In genomic region chr9:107288711-107289110, GRCm38 (mm10) we compare ENCODE assay signal across 8 mouse cellular contexts. TPM values are rescaled to one million over a fixed set of nuclear protein-coding genes. Genes with fewer than 3 reads are reported as not detected.
DNase-seq lines count a peak whose midpoint lies in the region; ATAC-seq lines count a peak whose summit lies in the region.

No protein-coding gene starts in this region.

- H3K27me3 ChIP-seq in embryonic facial prominence, embryonic 14.5 days (replicated peaks; ENCODE audit: control insufficient read depth, insufficient read depth, low read length) = no peaks in the 10 kb centered on the region
- H3K27me3 ChIP-seq in splenic B cell, adult 2 months (ENCODE audit: control insufficient read depth, insufficient read depth, low read length, poor library complexity, severe bottlenecking) = no peaks in the 10 kb centered on the region

- no peaks in the 10 kb centered on the region for H3K9me3 ChIP-seq in embryonic facial prominence, embryonic 14.5 days (ENCODE audit: control insufficient read depth, low read length)

- 25% methylated on average over 8 of the region's 8 CpGs for WGBS in embryonic facial prominence, embryonic 14.5 days

- peak overlapping the region; percentile 54 for H3K4me3 ChIP-seq in embryonic facial prominence, embryonic 14.5 days (ENCODE audit: low read depth, low read length)

- H3K36me3 ChIP-seq in embryonic facial prominence, embryonic 14.5 days (ENCODE audit: control insufficient read depth, insufficient read depth, low read length) = no peaks in the 10 kb centered on the region
- H3K36me3 ChIP-seq in splenic B cell, adult 2 months (ENCODE audit: control insufficient read depth, insufficient read depth, low read length, poor library complexity, severe bottlenecking) = no peaks in the 10 kb centered on the region

- H3K4me2 ChIP-seq in embryonic facial prominence, embryonic 14.5 days (ENCODE audit: low read depth, low read length) = peak overlapping the region; percentile 88

- no peak overlapping the region for H3K27ac ChIP-seq in embryonic facial prominence, embryonic 14.5 days (replicated peaks; ENCODE audit: low read depth, low read length)

- DNase-seq in kidney, adult 18-20 months = peak; percentile 50
- DNase-seq in kidney, postnatal 4 days = no peak
- DNase-seq in embryonic facial prominence, embryonic 14.5 days (ENCODE audit: low spot score) = peak; percentile 73
- DNase-seq in kidney, adult 9 months = peak; percentile 65
- DNase-seq in lung, postnatal 25 days (ENCODE audit: low spot score) = peak; percentile 84
- DNase-seq in splenic B cell, adult 2 months (ENCODE audit: low read depth, low spot score) = peak; percentile 90
- DNase-seq in left cerebral cortex, postnatal 25 days (ENCODE audit: low spot score in 2 of 2) = no peak
- DNase-seq in right cerebral cortex, postnatal 36 days (ENCODE audit: low spot score in 2 of 2) = no peak

- intact Hi-C loops in left cerebral cortex, postnatal 25 days (cut with DNase I) = loop anchor here (1.0 to 5.0 kb wide), 2 partner anchors 42 to 316 kb away; no protein-coding TSS in a partner anchor

- peak overlapping the region; percentile 60; the same call in 1 of the 2 replicates for H3K9ac ChIP-seq in embryonic facial prominence, embryonic 14.5 days (ENCODE audit: low read depth, low read length)

- peaks cover 4% of the 10 kb centered on the region for H3K4me1 ChIP-seq in embryonic facial prominence, embryonic 14.5 days (ENCODE audit: control insufficient read depth, insufficient read depth, low read length)

- no peak for ATAC-seq in embryonic facial prominence, embryonic 14.5 days (ENCODE audit: low read depth)

RNA-seq across cellular contexts. Expression of gene Mapkapk3, which starts 1.0 kb away (rescaled TPM):
- 10.1 and 12.2 TPM in 2 replicates for polyA plus RNA-seq in embryonic facial prominence, embryonic 14.5 days (2014; fragmentation: Nextera tagmentation; extraction: Ambion mirVana)
- total RNA-seq in left cerebral cortex, postnatal 25 days (2021) = 1 to 10 TPM; 2.2 to 4.5 TPM

RNA-seq across cellular contexts. Expression of gene Cish, which starts 7.1 kb away (rescaled TPM):
- polyA plus RNA-seq in embryonic facial prominence, embryonic 14.5 days (2014; fragmentation: Nextera tagmentation; extraction: Ambion mirVana) = 5.8 and 6.6 TPM in 2 replicates
- total RNA-seq in left cerebral cortex, postnatal 25 days (2021) = 1 to 10 TPM; 5.8 to 9.4 TPM

RNA-seq across cellular contexts. Expression of gene Hemk1, which starts 49.4 kb away (rescaled TPM):
- 9.8 and 10.8 TPM in 2 replicates for polyA plus RNA-seq in embryonic facial prominence, embryonic 14.5 days (2014; fragmentation: Nextera tagmentation; extraction: Ambion mirVana)
- 10 to 100 TPM; 17.2 to 18.2 TPM for total RNA-seq in left cerebral cortex, postnatal 25 days (2021)

RNA-seq across cellular contexts. Expression of gene 6430571L13Rik, which starts 51.7 kb away (rescaled TPM):
- polyA plus RNA-seq in embryonic facial prominence, embryonic 14.5 days (2014; fragmentation: Nextera tagmentation; extraction: Ambion mirVana) = 0.96 and 1.2 TPM in 2 replicates
- 1 to 10 TPM; 3.7 to 4.0 TPM for total RNA-seq in left cerebral cortex, postnatal 25 days (2021)

RNA-seq across cellular contexts. Expression of gene Dock3, which starts 57.0 kb away (rescaled TPM):
- 1.4 and 1.7 TPM in 2 replicates for polyA plus RNA-seq in embryonic facial prominence, embryonic 14.5 days (2014; fragmentation: Nextera tagmentation; extraction: Ambion mirVana)
- 100 to 1,000 TPM; 188 to 213 TPM for total RNA-seq in left cerebral cortex, postnatal 25 days (2021)

Comparison
In these comparisons a context has a peak if more than half of its experiments do, and no peak if none do; other contexts are left out.
1. DNase-seq: peak in kidney, adult 18-20 months (single experiment), embryonic facial prominence, embryonic 14.5 days (single experiment), kidney, adult 9 months (single experiment), lung, postnatal 25 days (single experiment) and splenic B cell, adult 2 months (single experiment); none in kidney, postnatal 4 days (0 of 2), left cerebral cortex, postnatal 25 days (0 of 2) and right cerebral cortex, postnatal 36 days (0 of 2).